Mouse (Mus musculus): Measurements from ENCODE around the gene Defa28.
"Not testable (repeated sequence)": the region's sequence is repeated elsewhere in the genome, so short reads cannot be mapped to it uniquely, and the experiment has no call there.

The Defa28 gene

DNA sequence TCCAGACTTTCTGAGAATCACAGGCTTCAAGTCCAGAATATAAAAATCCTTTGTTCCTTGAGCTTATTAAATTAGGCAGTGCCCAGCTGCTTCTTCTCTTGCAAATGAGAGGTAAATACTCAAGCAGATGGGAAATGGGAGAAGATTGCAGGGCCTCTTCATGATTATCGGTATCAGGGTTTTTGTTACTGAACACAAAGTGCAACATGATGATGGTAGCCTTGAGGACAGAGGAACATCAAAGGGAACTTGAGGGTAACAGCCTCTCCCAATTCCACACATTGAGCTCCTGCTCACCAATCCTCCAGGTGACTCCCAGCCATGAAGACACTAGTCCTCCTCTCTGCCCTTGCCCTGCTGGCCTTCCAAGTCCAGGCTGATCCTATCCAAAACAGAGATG lies at the start of gene Defa28:
Defa28 (plus strand) TSS at position 301 of the 400 bp plus-strand sequence.
- DNase-seq (ENCODE audit: extremely low read depth, low read depth) = not testable (repeated sequence)

DNA sequence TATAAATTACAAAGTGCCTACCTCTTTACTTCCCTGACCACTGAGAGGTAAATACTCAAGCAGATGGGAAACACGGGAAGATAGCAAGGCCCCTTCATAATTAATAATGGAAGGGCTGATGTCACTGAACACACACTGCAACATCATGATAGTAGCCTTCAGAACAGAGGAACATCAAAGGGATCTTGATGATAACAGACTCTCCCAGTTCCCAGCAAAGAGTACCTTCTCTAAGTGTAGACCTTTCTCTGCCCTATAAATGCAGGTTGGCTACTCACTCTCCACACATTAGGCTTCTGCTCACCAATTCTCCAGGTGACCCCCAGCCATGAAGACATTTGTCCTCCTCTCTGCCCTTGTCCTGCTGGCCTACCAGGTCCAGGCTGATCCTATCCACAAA lies 17.7 kb upstream of the Defa28 start, which contains the start of gene Defa37:
Defa37 (plus strand) TSS at position 301 of the 400 bp plus-strand sequence.
- DNase-seq (ENCODE audit: extremely low read depth, low read depth) = not testable (repeated sequence)

DNA sequence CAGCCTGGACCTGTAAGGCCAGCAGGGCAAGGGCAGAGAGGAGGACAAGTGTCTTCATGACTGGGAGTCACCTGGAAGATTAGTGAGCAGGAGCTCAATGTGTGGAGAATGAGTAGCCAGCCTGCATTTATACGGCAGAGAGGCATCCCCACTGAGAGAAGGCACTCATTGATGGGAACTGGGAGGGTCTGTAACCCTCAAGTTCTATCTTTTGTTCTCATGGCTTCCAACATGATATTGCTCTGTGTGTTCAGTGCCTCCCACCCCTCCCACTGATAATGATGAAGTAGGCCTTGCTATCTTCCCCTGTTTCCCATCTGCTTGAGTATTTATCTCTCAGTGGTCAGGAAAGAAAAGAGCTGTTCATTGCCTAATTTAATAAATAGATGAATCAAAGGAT lies 11.6 kb downstream of the Defa28 start, which contains the start of gene Gm7861:
Gm7861 (minus strand) TSS at position 101 of the 400 bp plus-strand sequence.
- not testable (repeated sequence) for DNase-seq (ENCODE audit: extremely low read depth, low read depth)

DNA sequence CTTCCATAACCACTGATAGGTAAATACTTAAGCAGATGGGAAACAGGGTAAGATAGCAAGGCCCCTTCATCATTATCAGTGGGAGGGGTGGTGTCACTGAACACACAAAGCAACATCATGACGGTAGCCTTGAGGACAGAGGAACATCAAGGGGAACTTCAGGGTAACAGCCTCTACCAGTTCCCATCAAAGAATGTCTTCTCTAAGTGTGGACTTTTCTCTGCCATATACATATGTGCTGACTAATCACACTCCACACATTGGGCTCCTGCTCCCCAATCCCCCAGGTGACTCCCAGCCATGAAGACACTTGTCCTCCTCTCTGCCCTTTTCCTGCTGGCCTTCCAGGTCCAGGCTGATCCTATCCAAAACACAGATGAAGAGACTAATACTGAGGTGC lies 35.1 kb downstream of the Defa28 start, which contains the start of gene Defa26:
Defa26 (plus strand) TSS at position 301 of the 400 bp plus-strand sequence.
- DNase-seq (ENCODE audit: extremely low read depth, low read depth) = not testable (repeated sequence)
